Mouse (Mus musculus): Measurements from ENCODE around the gene Gm21915.

Gene Gm21915

GRCm38 (mm10) chr9:40670313-40670712, at the start of gene Gm21915:
Gene Gm21915 (plus strand): TSS chr9:40670613.
- DNase-seq, result no peak

- no peak for DNase-seq
Measured at GRCm38 (mm10) chr9:40622265-40622664, 48.1 kb upstream of the Gm21915 start.

- no peak for DNase-seq
Measured at GRCm38 (mm10) chr9:40622793-40623192, 47.6 kb upstream of the Gm21915 start.

- no peak for DNase-seq
Measured at GRCm38 (mm10) chr9:40625341-40625740, 45.1 kb upstream of the Gm21915 start.

GRCm38 (mm10) chr9:40626566-40626965, 43.8 kb upstream of the Gm21915 start:
- DNase-seq, result no peak

- no peak for DNase-seq
Measured at GRCm38 (mm10) chr9:40627146-40627713, 43.2 kb upstream of the Gm21915 start.

GRCm38 (mm10) chr9:40628130-40629069, 42.0 kb upstream of the Gm21915 start:
- peak; percentile 31 for DNase-seq

GRCm38 (mm10) chr9:40629441-40629840, 41.0 kb upstream of the Gm21915 start:
- DNase-seq, result no peak

- DNase-seq, result peak; percentile 28
Measured at GRCm38 (mm10) chr9:40631101-40631500, 39.3 kb upstream of the Gm21915 start.

GRCm38 (mm10) chr9:40631505-40631904, 38.9 kb upstream of the Gm21915 start:
- no peak for DNase-seq

GRCm38 (mm10) chr9:40636054-40636453, 34.4 kb upstream of the Gm21915 start:
- DNase-seq, result peak; percentile 82

GRCm38 (mm10) chr9:40637705-40638393, 32.6 kb upstream of the Gm21915 start:
- DNase-seq, result no peak

GRCm38 (mm10) chr9:40638394-40639049, 31.9 kb upstream of the Gm21915 start:
- DNase-seq, result peak; percentile 49

- no peak for DNase-seq
Measured at GRCm38 (mm10) chr9:40639536-40640187, 30.8 kb upstream of the Gm21915 start.

- DNase-seq, result peak; percentile 49
Measured at GRCm38 (mm10) chr9:40641318-40641717, 29.1 kb upstream of the Gm21915 start.

GRCm38 (mm10) chr9:40642470-40643220, 27.8 kb upstream of the Gm21915 start:
- no peak for DNase-seq

GRCm38 (mm10) chr9:40649444-40649843, 21.0 kb upstream of the Gm21915 start:
- no peak for DNase-seq

- DNase-seq, result no peak
Measured at GRCm38 (mm10) chr9:40649983-40650382, 20.4 kb upstream of the Gm21915 start.

GRCm38 (mm10) chr9:40651239-40651859, 19.1 kb upstream of the Gm21915 start:
- DNase-seq, result no peak

GRCm38 (mm10) chr9:40652757-40653156, 17.7 kb upstream of the Gm21915 start:
- DNase-seq, result no peak

- no peak for DNase-seq
Measured at GRCm38 (mm10) chr9:40666190-40666803, 4.1 kb upstream of the Gm21915 start.

Data from lung, postnatal 36 days (tissue).